Mouse (Mus musculus) brain, embryonic 14.5 days (tissue): ENCODE measurements around the gene Epb41l2.

ENCODE experiments used
- CTCF ChIP-seq: fragments of 200-500 bp; IDR thresholded peaks from 2 replicates; pipeline ENCODE4 v1.5.1; 2012; ENCODE audit warnings: inconsistent platforms, mild to moderate bottlenecking, moderate library complexity, borderline replicate concordance; ENCODE audit not compliant: insufficient read depth, insufficient read length; ENCODE audit errors: extremely low read depth
- POLR2A ChIP-seq: fragments of 200-500 bp; IDR thresholded peaks from 2 replicates; pipeline ENCODE4 v1.6.1; 2012; ENCODE audit warnings: mild to moderate bottlenecking, inconsistent platforms, borderline replicate concordance; ENCODE audit not compliant: poor library complexity, insufficient read depth, insufficient read length, severe bottlenecking; ENCODE audit errors: extremely low read depth

DNA sequence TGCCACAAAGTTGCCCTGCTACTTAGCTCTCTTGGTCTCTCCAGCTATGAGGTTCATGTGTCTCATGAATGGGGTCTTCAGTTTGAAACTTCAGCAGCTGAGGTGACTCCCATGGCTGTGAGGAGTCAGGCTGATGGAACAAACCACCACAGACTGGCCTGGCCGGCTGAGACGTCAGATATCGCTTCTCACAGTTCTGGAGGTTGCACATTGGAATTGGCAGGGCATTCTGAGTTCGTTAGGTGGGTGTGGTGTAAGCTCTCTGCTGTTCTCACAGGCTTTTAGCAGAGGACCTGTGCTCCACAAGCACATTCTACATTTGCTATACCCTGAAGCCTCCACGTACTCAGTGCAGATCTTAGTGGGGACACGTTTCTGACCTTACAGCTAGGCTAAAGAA lies 71.3 kb downstream of the Epb41l2 start:
- no peak for TF ChIP-seq CTCF
- no peak for TF ChIP-seq POLR2A
